Mouse (Mus musculus) thymus, adult 2 months (tissue): ENCODE data around the gene Tifa. TPM values are rescaled to one million over a fixed set of nuclear protein-coding genes. Genes with fewer than 3 reads are reported as not detected.

Source experiments
- DNase-seq: peaks from one replicate; pipeline ENCODE4 v3.0.0; 2021
- H3K27ac ChIP-seq: fragments of 200-500 bp; 2 replicates; pipeline ENCODE4 v1.5.1; 2012; ENCODE audit warnings: low read length, control low read depth; ENCODE audit not compliant: control insufficient read depth, insufficient read depth
- H3K27me3 ChIP-seq: fragments of 200-500 bp; 2 replicates; pipeline ENCODE4 v1.6.1; 2012; ENCODE audit warnings: mild to moderate bottlenecking, low read length, moderate library complexity, mixed read lengths; ENCODE audit not compliant: control insufficient read depth, insufficient read depth
- H3K36me3 ChIP-seq: fragments of 200-500 bp; 2 replicates; pipeline ENCODE4 v1.6.1; 2012; ENCODE audit warnings: mild to moderate bottlenecking, low read length, moderate library complexity; ENCODE audit not compliant: control insufficient read depth, insufficient read depth
- H3K4me1 ChIP-seq: fragments of 200-500 bp; replicated peaks from 2 replicates; pipeline ENCODE4 v1.6.1; 2012; ENCODE audit warnings: low read length; ENCODE audit not compliant: control insufficient read depth, insufficient read depth
- H3K4me3 ChIP-seq: fragments of 200-500 bp; 2 replicates; pipeline ENCODE4 v1.5.1; 2012; ENCODE audit warnings: mild to moderate bottlenecking, low read length, control low read depth, moderate library complexity; ENCODE audit not compliant: control insufficient read depth, insufficient read depth
- CTCF ChIP-seq: fragments of 200-500 bp; IDR thresholded peaks from 2 replicates; pipeline ENCODE4 v1.5.1; 2012; ENCODE audit warnings: mild to moderate bottlenecking, control low read depth, low read length, moderate library complexity, borderline replicate concordance; ENCODE audit not compliant: control insufficient read depth, poor library complexity, insufficient read depth; ENCODE audit errors: extremely low read depth
- POLR2A ChIP-seq: fragments of 200-500 bp; IDR thresholded peaks from 2 replicates; pipeline ENCODE4 v1.6.1; 2012; ENCODE audit warnings: mild to moderate bottlenecking, low read length, control low read depth, moderate library complexity; ENCODE audit not compliant: control insufficient read depth, poor library complexity, insufficient read depth; ENCODE audit errors: extremely low read depth
- WGBS: fragments of 180-500 bp; shearing (Covaris S2); methylation state at CpG from one replicate; pipeline ENCODE4 v1.1.7; 2018; 5-methylcytosine and 5-hydroxymethylcytosine counted together
- polyA plus RNA-seq: library from polyadenylated mRNA; depleted of rRNA; stranded (reverse); fragments of >200 nt; gene quantifications from 2 replicates; pipeline ENCODE4 v1.2.3, GENCODE M21; 2012

Gene Tifa
- polyA plus RNA-seq, 1 experiment = 2.5 TPM

DNA sequence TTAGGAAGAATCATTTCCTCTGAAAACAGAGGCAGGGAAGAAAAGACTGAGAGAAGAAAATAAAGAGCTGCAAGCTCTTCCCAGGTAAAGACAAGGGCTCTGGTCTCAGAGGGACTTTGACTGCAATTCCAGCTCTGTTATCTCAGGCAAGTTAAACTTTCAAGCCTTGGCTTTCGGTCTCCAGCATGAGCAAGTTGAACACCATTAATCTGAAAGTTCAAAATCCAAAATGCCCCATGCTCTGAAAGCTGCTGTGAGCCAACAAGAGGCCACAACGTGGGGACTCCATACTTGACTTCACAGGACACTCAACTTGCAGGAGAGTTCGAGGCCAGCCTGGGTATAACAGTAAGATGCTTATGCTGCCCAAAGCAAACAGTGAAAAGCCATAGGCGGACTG lies 44.4 kb downstream of the Tifa start:
- Histone ChIP-seq H3K36me3 (no peaks in the 10 kb centered on the region), H3K27ac (no peak overlapping the region), H3K4me1 (peaks cover 6% of the 10 kb centered on the region), H3K27me3 (no peaks in the 10 kb centered on the region), H3K4me3 (no peak overlapping the region)
- DNase-seq = no peak
- no peak for TF ChIP-seq POLR2A
- no peak for TF ChIP-seq CTCF
- WGBS = 93% methylated on average over 4 of the region's 4 CpGs

GRCm38 (mm10) chr3:127835594-127835993 lies 46.0 kb downstream of the Tifa start:
- no peak overlapping the region for H3K27ac ChIP-seq

DNA sequence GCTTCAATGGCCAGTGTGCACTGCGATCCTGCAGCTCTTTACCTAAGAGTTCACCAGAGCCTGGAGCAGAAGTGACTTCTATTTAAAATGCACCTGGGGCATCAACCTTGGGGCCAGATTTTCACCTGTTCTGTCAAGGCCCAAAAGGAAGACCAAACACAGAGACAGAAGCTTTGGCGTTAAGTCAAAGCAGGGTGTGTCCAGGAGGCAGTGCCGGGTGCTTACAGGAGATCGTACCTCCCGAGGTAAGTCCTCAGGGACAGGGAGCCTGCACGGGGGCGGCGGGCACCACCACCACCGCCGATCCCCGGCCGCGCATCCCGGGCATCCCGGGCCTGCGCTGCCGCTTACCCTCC lies 47.2 kb downstream of the Tifa start:
- TF ChIP-seq CTCF = no peak
- TF ChIP-seq POLR2A = no peak
- Histone ChIP-seq H3K27ac (no peak overlapping the region), H3K4me3 (peak overlapping the region; percentile 92), H3K36me3 (no peaks in the 10 kb centered on the region), H3K27me3 (no peaks in the 10 kb centered on the region), H3K4me1 (peaks cover 6% of the 10 kb centered on the region)
- DNase-seq = no peak
- WGBS = 2% methylated on average over 17 of the region's 17 CpGs

More at GRCm38 (mm10) chr3:127835594-127835993, 46.0 kb downstream of the Tifa start:
- Histone ChIP-seq H3K27me3 (no peaks in the 10 kb centered on the region), H3K4me1 (peaks cover 6% of the 10 kb centered on the region), H3K36me3 (no peaks in the 10 kb centered on the region), H3K4me3 (no peak overlapping the region)
- no peak for DNase-seq
- 86% methylated on average over 6 of the region's 6 CpGs for WGBS
- no peak for TF ChIP-seq POLR2A
- no peak for TF ChIP-seq CTCF

GRCm38 (mm10) chr3:127837154-127837865 lies 47.7 kb downstream of the Tifa start, which contains the start of gene Ap1ar:
Ap1ar (minus strand) TSS chr3:127837523.
- Histone ChIP-seq H3K4me1 (peaks cover 6% of the 10 kb centered on the region), H3K4me3 (peak within 1 kb of the TSS; percentile 92), H3K27me3 (no peaks in the 10 kb centered on the region), H3K36me3 (no peaks in the 10 kb centered on the region), H3K27ac (peak within 1 kb of the TSS; percentile 70)
- TF ChIP-seq POLR2A (peak; percentile 91), CTCF (peak; percentile 63; the same call in 1 of the 2 replicates)
- DNase-seq = peak; percentile 95
- under 1% methylated on average over 89 of the region's 89 CpGs for WGBS

GRCm38 (mm10) chr3:127837972-127838644 lies 48.5 kb downstream of the Tifa start:
- H3K4me3 ChIP-seq = peak overlapping the region; percentile 31; the same call in 1 of the 2 replicates
- peaks cover 6% of the 10 kb centered on the region for H3K4me1 ChIP-seq
- H3K27ac ChIP-seq = peak overlapping the region; percentile 70
- H3K27me3 ChIP-seq = no peaks in the 10 kb centered on the region
- DNase-seq = no peak
- TF ChIP-seq POLR2A (no peak), CTCF (no peak)
- 29% methylated on average over 8 of the region's 8 CpGs for WGBS
- no peaks in the 10 kb centered on the region for H3K36me3 ChIP-seq

DNA sequence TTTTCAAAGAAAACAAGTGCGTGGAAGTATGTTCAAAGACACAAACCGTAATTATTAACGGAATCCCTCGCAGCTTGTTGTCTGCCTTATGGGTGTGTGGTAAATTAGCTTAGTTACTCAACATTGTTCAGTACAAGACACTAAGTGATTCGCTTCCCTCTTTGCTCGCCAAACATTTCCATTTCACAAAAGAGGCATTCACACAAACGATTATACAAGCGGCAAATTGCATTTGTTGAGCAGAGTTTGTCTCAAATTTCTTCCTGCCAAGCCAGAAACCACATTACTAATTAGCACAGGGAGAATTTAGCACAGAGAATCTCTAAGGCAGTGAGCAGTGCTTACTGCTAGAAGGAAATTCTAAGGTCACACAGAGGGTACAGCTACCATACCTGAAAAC lies 52.3 kb downstream of the Tifa start:
- H3K27me3 ChIP-seq = no peaks in the 10 kb centered on the region
- 95% methylated on average over 8 of the region's 8 CpGs for whole genome bisulfite sequencing

More for the DNA sequence above, 52.3 kb downstream of the Tifa start:
- TF ChIP-seq CTCF (no peak), POLR2A (no peak)
- DNase-seq = no peak
- H3K27ac ChIP-seq = no peak overlapping the region
- H3K36me3 ChIP-seq = no peaks in the 10 kb centered on the region
- H3K4me3 ChIP-seq = no peak overlapping the region
- H3K4me1 ChIP-seq = peaks cover 16% of the 10 kb centered on the region
